Mouse (Mus musculus) C2C12 (cell line): Measurements from ENCODE around the gene Rcor1. TPM values are rescaled to one million over a fixed set of nuclear protein-coding genes. Genes with fewer than 3 reads are reported as not detected.

Experiments
- H3K27me3 ChIP-seq: one replicate; pipeline ENCODE4 v1.6.1; 2011; ENCODE audit not compliant: control insufficient read depth, insufficient read depth, insufficient read length
- H3K36me3 ChIP-seq: one replicate; pipeline ENCODE4 v1.6.1; 2011; ENCODE audit not compliant: control insufficient read depth, insufficient read depth
- H3K4me3 ChIP-seq: one replicate; pipeline ENCODE4 v1.5.1; 2011; ENCODE audit warnings: mild to moderate bottlenecking, control low read depth; ENCODE audit not compliant: poor library complexity, insufficient read depth, severe bottlenecking
- H3K79me2 ChIP-seq: one replicate; pipeline ENCODE4 v1.6.1; 2011; ENCODE audit not compliant: control insufficient read depth, insufficient read depth
- H3K79me3 ChIP-seq: one replicate; pipeline ENCODE4 v1.6.1; 2011; ENCODE audit warnings: low read depth, control low read depth
- H3ac ChIP-seq: one replicate; pipeline ENCODE3; 2011; ENCODE audit warnings: low read depth; ENCODE audit not compliant: control insufficient read depth, insufficient read length
- CEBPB ChIP-seq: IDR thresholded peaks from one replicate; pipeline ENCODE4 v1.6.1; 2011; ENCODE audit warnings: low read depth, mild to moderate bottlenecking, control low read depth, moderate library complexity
- CTCF ChIP-seq: IDR thresholded peaks from one replicate; pipeline ENCODE4 v1.5.1; 2011; ENCODE audit not compliant: control insufficient read depth, insufficient read depth, insufficient read length
- FOSL1 ChIP-seq: IDR thresholded peaks from one replicate; pipeline ENCODE4 v1.8.0; 2011; ENCODE audit warnings: mild to moderate bottlenecking, low read length; ENCODE audit not compliant: poor library complexity, insufficient read depth, severe bottlenecking
- MAX ChIP-seq: IDR thresholded peaks from one replicate; pipeline ENCODE4 v1.6.1; 2011; ENCODE audit warnings: mild to moderate bottlenecking, control low read depth
- MYOD1 ChIP-seq: IDR thresholded peaks from one replicate; pipeline ENCODE4 v1.6.1; 2011; ENCODE audit warnings: low read depth; ENCODE audit not compliant: control insufficient read depth, insufficient read length
- MYOG ChIP-seq: IDR thresholded peaks from one replicate; pipeline ENCODE4 v1.6.1; 2011; ENCODE audit not compliant: control insufficient read depth, insufficient read length; ENCODE audit errors: extremely low read depth
- USF1 ChIP-seq: IDR thresholded peaks from one replicate; pipeline ENCODE4 v1.6.1; 2011; ENCODE audit warnings: low read depth, mild to moderate bottlenecking, control low read depth, moderate library complexity
- polyA plus RNA-seq: library from polyadenylated mRNA; unstranded; fragments of >200 nt; fragmentation: generic; extraction: Trizol; gene quantifications from one replicate; pipeline ENCODE4 v1.2.1, GENCODE M21; 2012; ENCODE audit warnings: missing spikeins

The Rcor1 gene
- polyA plus RNA-seq, 1 experiment = 7.7 TPM

DNA sequence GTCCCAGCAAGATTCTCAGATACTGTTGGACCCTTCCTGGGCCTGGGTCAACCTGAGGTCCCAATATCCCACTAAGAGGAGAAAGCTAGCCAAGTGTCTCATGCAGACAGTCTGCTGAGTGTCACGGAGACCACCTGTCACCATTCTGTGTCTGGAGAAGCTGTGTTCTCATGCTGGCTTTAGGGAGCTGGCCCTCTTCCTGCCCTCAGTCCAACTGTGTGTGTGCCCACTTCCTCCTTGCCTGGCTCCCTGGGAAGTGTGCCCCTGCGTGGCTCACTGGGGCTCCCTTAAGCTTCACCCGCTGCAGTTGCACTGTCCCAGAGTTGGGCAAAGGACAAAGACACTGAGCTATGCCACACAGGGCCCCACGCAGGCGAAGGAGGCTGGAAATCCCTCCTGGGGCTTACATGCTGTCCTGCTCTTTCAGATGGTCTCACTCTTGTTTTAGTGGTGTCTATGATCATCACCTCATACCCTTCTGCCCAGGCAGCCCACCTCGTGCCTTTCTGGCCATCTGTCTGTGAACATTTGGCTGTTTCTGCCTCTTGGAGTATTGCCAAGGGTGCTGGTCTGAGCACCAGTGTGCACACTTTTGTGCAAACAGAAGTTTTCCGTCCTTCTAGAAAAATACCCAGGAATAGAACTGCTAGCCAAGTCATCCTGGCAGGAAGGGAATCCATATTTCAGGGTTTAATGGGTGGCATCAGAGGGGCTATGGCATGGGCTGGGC, 114.0 kb downstream of the Rcor1 start:
- TF ChIP-seq MYOD1 (no peak), CEBPB (no peak), CTCF (no peak), USF1 (no peak), FOSL1 (no peak), MAX (no peak), MYOG (no peak)
- Histone ChIP-seq H3K79me2 (no peaks in the 10 kb centered on the region), H3K36me3 (no peaks in the 10 kb centered on the region), H3ac (no peak overlapping the region), H3K79me3 (no peaks in the 10 kb centered on the region), H3K4me3 (no peak overlapping the region), H3K27me3 (no peaks in the 10 kb centered on the region)

DNA sequence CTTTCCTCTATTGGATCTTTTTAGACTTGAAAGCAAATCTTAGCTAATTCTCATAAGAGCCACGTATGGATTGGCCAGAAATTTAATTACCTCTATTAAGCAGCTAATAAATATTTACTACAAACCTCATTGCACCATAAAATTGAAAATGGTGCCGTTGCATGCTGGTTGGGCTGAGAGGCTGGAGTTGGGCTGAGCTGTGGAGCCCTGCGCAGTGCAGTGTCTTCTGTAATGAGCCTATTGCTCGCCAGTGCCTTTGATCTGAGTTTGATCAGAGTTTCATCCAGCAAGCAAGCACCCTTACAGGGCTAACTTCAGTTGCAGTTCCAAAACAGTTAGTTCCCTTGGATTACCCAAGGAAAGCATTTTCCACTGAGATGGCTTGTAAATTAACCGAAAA, 114.8 kb downstream of the Rcor1 start:
- no peaks in the 10 kb centered on the region for H3K27me3 ChIP-seq
- no peak for TF ChIP-seq CTCF
- TF ChIP-seq USF1 = no peak
- TF ChIP-seq CEBPB = no peak
- no peak for TF ChIP-seq MYOD1
- TF ChIP-seq FOSL1 = no peak
- no peak for TF ChIP-seq MAX
- no peak for TF ChIP-seq MYOG
- H3K79me2 ChIP-seq = no peaks in the 10 kb centered on the region
- H3K36me3 ChIP-seq = no peaks in the 10 kb centered on the region
- H3K4me3 ChIP-seq = no peak overlapping the region
- no peaks in the 10 kb centered on the region for H3K79me3 ChIP-seq
- H3ac ChIP-seq = no peak overlapping the region

DNA sequence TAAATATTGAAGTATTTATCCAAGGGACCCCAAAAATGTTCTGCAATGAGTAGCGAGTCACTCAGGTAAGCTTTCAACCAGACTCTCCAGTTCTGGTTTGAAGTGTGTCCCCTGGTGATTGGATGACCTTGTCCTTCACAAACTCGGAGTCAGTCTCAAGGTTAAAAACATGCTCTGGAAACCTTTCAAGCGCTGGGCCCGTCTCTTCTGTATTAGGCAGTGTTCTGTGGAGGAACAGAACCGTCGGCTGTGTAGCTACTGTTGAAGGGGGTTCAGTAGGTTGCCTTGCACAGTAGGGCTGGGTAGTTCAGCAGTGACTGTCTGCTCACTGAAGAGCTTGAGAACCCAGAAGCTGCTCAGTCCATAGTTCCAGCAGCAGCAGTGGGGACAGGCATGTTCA, 115.5 kb downstream of the Rcor1 start:
- no peaks in the 10 kb centered on the region for H3K36me3 ChIP-seq
- H3K27me3 ChIP-seq = no peaks in the 10 kb centered on the region
- no peaks in the 10 kb centered on the region for H3K79me2 ChIP-seq
- no peak overlapping the region for H3ac ChIP-seq
- no peak for TF ChIP-seq CTCF
- no peak for TF ChIP-seq MYOD1
- TF ChIP-seq MAX = no peak
- TF ChIP-seq USF1 = no peak
- TF ChIP-seq CEBPB = no peak
- TF ChIP-seq FOSL1 = no peak
- TF ChIP-seq MYOG = no peak
- no peak overlapping the region for H3K4me3 ChIP-seq
- H3K79me3 ChIP-seq = no peaks in the 10 kb centered on the region

DNA sequence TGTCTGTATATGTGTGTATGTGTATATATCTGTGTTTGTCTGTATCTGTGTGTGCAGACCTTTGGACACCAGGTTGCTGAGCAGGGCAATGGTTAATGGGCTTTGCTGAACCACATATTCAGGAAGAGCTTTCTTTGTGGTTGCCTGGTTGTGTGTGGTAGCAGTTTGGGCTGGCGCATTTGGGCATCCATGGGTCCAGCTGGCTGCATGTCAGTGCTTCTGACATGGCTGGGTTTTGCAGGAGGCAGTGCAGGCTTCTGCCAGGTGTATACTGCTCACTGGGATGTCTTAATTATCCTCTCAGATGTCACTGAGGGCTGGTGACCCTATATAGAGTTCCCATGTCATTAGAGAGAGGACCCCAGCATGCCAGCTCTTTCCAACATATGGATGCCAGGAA, 116.6 kb downstream of the Rcor1 start:
- Histone ChIP-seq H3K79me3 (no peaks in the 10 kb centered on the region), H3ac (no peak overlapping the region), H3K36me3 (no peaks in the 10 kb centered on the region), H3K27me3 (no peaks in the 10 kb centered on the region), H3K4me3 (no peak overlapping the region), H3K79me2 (no peaks in the 10 kb centered on the region)
- no peak for TF ChIP-seq MAX
- TF ChIP-seq USF1 = no peak
- no peak for TF ChIP-seq MYOG
- TF ChIP-seq FOSL1 = no peak
- TF ChIP-seq MYOD1 = no peak
- TF ChIP-seq CTCF = no peak
- TF ChIP-seq CEBPB = no peak

DNA sequence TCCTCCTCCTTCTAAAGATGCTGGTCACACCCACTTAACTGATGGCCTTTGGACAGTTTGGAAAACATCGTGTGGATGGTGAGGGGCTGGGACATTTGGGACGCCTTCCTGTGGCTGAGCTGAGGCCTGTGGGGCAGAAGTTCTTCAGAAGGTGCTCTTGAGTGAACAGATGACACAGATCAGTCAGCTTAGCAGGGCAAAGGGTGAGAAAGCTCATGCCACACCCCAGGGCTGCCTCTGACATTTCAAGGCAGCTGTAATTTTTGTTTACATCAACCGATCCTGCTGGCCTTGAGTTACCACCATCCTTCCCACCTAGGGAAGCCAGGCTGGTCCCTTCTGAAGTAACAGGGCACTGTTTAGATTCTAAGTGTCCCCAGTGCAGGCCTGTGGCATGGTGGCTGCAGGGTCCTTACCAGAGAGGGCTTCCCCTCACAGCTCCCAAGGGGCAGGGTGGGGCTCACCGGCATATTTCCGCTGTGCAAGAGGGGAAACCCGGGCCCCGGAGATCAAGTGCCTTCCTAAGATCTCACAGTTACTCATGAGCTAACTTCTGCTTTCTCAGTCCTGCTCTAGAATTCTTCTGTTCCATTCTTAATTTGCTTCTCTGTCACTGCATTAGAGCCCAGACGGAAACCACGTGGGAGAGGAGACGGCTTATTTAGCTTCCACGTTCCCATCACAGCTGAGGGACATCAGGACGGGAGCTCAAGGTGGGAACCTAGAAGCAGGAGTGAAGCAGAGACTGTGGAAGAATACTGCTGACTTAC, 120.7 kb downstream of the Rcor1 start:
- Histone ChIP-seq H3K4me3 (no peak overlapping the region), H3K36me3 (no peaks in the 10 kb centered on the region), H3K79me2 (no peaks in the 10 kb centered on the region), H3ac (no peak overlapping the region), H3K79me3 (no peaks in the 10 kb centered on the region), H3K27me3 (no peaks in the 10 kb centered on the region)
- peak; percentile 46 for TF ChIP-seq MYOD1
- TF ChIP-seq USF1 = no peak
- no peak for TF ChIP-seq CTCF
- TF ChIP-seq MAX = peak; percentile 64
